Mouse (Mus musculus) embryonic facial prominence, embryonic 14.5 days (tissue): ENCODE results near the gene Svbp. TPM values are rescaled to one million over a fixed set of nuclear protein-coding genes. Genes with fewer than 3 reads are reported as not detected.

Source experiments
- ATAC-seq: fragments of 200-750 bp; cut with Nextera tagmentation; 2 replicates; pipeline ENCODE4 v1.8.0; 2017; ENCODE audit warnings: low read depth, moderate number of reproducible peaks, moderate TSS enrichment
- DNase-seq: peaks from one replicate; pipeline ENCODE4 v3.0.0-alpha.2; 2015; ENCODE audit warnings: low spot score
- H3K27ac ChIP-seq: fragments of 300-500 bp; sonication (generic); replicated peaks from 2 replicates; pipeline ENCODE4 v1.5.1; 2014; ENCODE audit warnings: low read depth, mild to moderate bottlenecking, low read length, moderate library complexity
- H3K27me3 ChIP-seq: fragments of 300-500 bp; sonication (generic); replicated peaks from 2 replicates; pipeline ENCODE4 v1.6.1; 2014; ENCODE audit warnings: low read length; ENCODE audit not compliant: control insufficient read depth, insufficient read depth
- H3K36me3 ChIP-seq: fragments of 300-500 bp; sonication (generic); 2 replicates; pipeline ENCODE4 v1.6.1; 2014; ENCODE audit warnings: low read length, mixed read lengths; ENCODE audit not compliant: control insufficient read depth, insufficient read depth
- H3K4me1 ChIP-seq: fragments of 300-500 bp; sonication (generic); 2 replicates; pipeline ENCODE4 v1.6.1; 2014; ENCODE audit warnings: antibody characterized with exemption, low read length; ENCODE audit not compliant: control insufficient read depth, insufficient read depth
- H3K4me2 ChIP-seq: fragments of 300-500 bp; sonication (generic); 2 replicates; pipeline ENCODE4 v1.6.1; 2014; ENCODE audit warnings: low read depth, mild to moderate bottlenecking, low read length, moderate library complexity, mixed read lengths
- H3K4me3 ChIP-seq: fragments of 300-500 bp; sonication (generic); 2 replicates; pipeline ENCODE4 v1.5.1; 2014; ENCODE audit warnings: low read depth, mild to moderate bottlenecking, low read length
- H3K9ac ChIP-seq: fragments of 300-500 bp; sonication (generic); 2 replicates; pipeline ENCODE4 v1.6.1; 2014; ENCODE audit warnings: low read depth, mild to moderate bottlenecking, low read length, moderate library complexity, mixed read lengths
- H3K9me3 ChIP-seq: fragments of 300-500 bp; sonication (generic); 2 replicates; pipeline ENCODE4 v1.6.1; 2016; ENCODE audit warnings: low read length; ENCODE audit not compliant: control insufficient read depth
- WGBS: fragments of 180-500 bp; shearing (Covaris S2); extraction: QIAGEN DNeasy Blood & Tissue Kit; methylation state at CpG from one replicate; pipeline ENCODE4 v1.1.7; 2014; 5-methylcytosine and 5-hydroxymethylcytosine counted together
- polyA plus RNA-seq: library from polyadenylated mRNA; unstranded; fragments of >200 nt; fragmentation: Nextera tagmentation; extraction: Ambion mirVana; gene quantifications from 2 replicates; pipeline ENCODE4 v1.2.1, GENCODE M21; 2014

The Svbp gene
- polyA plus RNA-seq, 1 experiment from 2014 or later, result 243 TPM

- ATAC-seq, result no peak
- Histone ChIP-seq H3K36me3 (no peaks in the 10 kb centered on the region), H3K9me3 (no peaks in the 10 kb centered on the region), H3K27me3 (no peaks in the 10 kb centered on the region), H3K4me2 (no peak overlapping the region), H3K27ac (no peak overlapping the region), H3K4me1 (no peaks in the 10 kb centered on the region), H3K9ac (no peak overlapping the region), H3K4me3 (no peak overlapping the region)
- DNase-seq, result no peak
- 38% methylated on average over 1 of the region's 1 CpGs for WGBS
Measured at GRCm38 (mm10) chr4:119183525-119183924, 11.6 kb upstream of the Svbp start.

- H3K9me3 ChIP-seq, result no peaks in the 10 kb centered on the region
- H3K4me3 ChIP-seq, result no peak overlapping the region
- H3K9ac ChIP-seq, result no peak overlapping the region
- WGBS, result 82% methylated on average over 4 of the region's 4 CpGs
- H3K4me1 ChIP-seq, result no peaks in the 10 kb centered on the region
- H3K27ac ChIP-seq, result no peak overlapping the region
- no peak overlapping the region for H3K4me2 ChIP-seq
- DNase-seq, result no peak
- no peaks in the 10 kb centered on the region for H3K27me3 ChIP-seq
- no peak for ATAC-seq
- H3K36me3 ChIP-seq, result no peaks in the 10 kb centered on the region
Measured at GRCm38 (mm10) chr4:119185771-119186170, 9.3 kb upstream of the Svbp start.

- no peak overlapping the region for H3K4me3 ChIP-seq
- no peak for ATAC-seq
- no peak overlapping the region for H3K4me2 ChIP-seq
- H3K9ac ChIP-seq, result no peak overlapping the region
- no peaks in the 10 kb centered on the region for H3K27me3 ChIP-seq
- H3K27ac ChIP-seq, result no peak overlapping the region
- WGBS, result 57% methylated on average over 11 of the region's 11 CpGs
- no peaks in the 10 kb centered on the region for H3K9me3 ChIP-seq
- H3K36me3 ChIP-seq, result no peaks in the 10 kb centered on the region
- H3K4me1 ChIP-seq, result no peaks in the 10 kb centered on the region
- no peak for DNase-seq
Measured at GRCm38 (mm10) chr4:119188060-119188785, 6.9 kb upstream of the Svbp start.

- H3K27ac ChIP-seq, result no peak overlapping the region
- H3K4me2 ChIP-seq, result no peak overlapping the region
- no peaks in the 10 kb centered on the region for H3K27me3 ChIP-seq
- no peak overlapping the region for H3K4me3 ChIP-seq
- no peak overlapping the region for H3K9ac ChIP-seq
- 75% methylated on average over 6 of the region's 6 CpGs for WGBS
- ATAC-seq, result no peak
- no peak for DNase-seq
- H3K9me3 ChIP-seq, result no peaks in the 10 kb centered on the region
- no peaks in the 10 kb centered on the region for H3K36me3 ChIP-seq
- no peaks in the 10 kb centered on the region for H3K4me1 ChIP-seq
Measured at GRCm38 (mm10) chr4:119189392-119189791, 5.7 kb upstream of the Svbp start.

GRCm38 (mm10) chr4:119189864-119190263 is 5.2 kb upstream of the Svbp start, which contains the start of gene Ermap:
TSS of gene Ermap (minus strand) at chr4:119190011.
- no peak within 1 kb of the TSS for H3K4me2 ChIP-seq
- no peak within 1 kb of the TSS for H3K4me3 ChIP-seq
- H3K4me1 ChIP-seq, result no peaks in the 10 kb centered on the region
- H3K9ac ChIP-seq, result no peak within 1 kb of the TSS
- H3K27me3 ChIP-seq, result no peaks in the 10 kb centered on the region
- no peaks in the 10 kb centered on the region for H3K36me3 ChIP-seq
- 74% methylated on average over 6 of the region's 6 CpGs for WGBS
- DNase-seq, result no peak
- no peak within 1 kb of the TSS for H3K27ac ChIP-seq
- no peaks in the 10 kb centered on the region for H3K9me3 ChIP-seq
- ATAC-seq, result no peak

- DNase-seq (no peak), ATAC-seq (no peak)
- Histone ChIP-seq H3K27ac (no peak overlapping the region), H3K36me3 (no peaks in the 10 kb centered on the region), H3K4me1 (no peaks in the 10 kb centered on the region), H3K9me3 (no peaks in the 10 kb centered on the region), H3K27me3 (no peaks in the 10 kb centered on the region), H3K9ac (no peak overlapping the region), H3K4me3 (no peak overlapping the region), H3K4me2 (no peak overlapping the region)
- 87% methylated on average over 8 of the region's 8 CpGs for WGBS
Measured at GRCm38 (mm10) chr4:119190618-119191017, 4.5 kb upstream of the Svbp start.

- ATAC-seq (no peak), DNase-seq (no peak)
- H3K4me3 ChIP-seq, result no peak overlapping the region
- WGBS, result 70% methylated on average over 3 of the region's 3 CpGs
- no peak overlapping the region for H3K4me2 ChIP-seq
- no peaks in the 10 kb centered on the region; the same call in 1 of the 2 replicates for H3K4me1 ChIP-seq
- no peaks in the 10 kb centered on the region for H3K27me3 ChIP-seq
- no peaks in the 10 kb centered on the region for H3K36me3 ChIP-seq
- no peak overlapping the region for H3K27ac ChIP-seq
- no peak overlapping the region for H3K9ac ChIP-seq
- no peaks in the 10 kb centered on the region for H3K9me3 ChIP-seq
Measured at GRCm38 (mm10) chr4:119191273-119191672, 3.8 kb upstream of the Svbp start.

- Histone ChIP-seq H3K27ac (no peak overlapping the region), H3K9ac (no peak overlapping the region), H3K9me3 (no peaks in the 10 kb centered on the region), H3K4me3 (no peak overlapping the region), H3K4me2 (no peak overlapping the region), H3K4me1 (peaks cover 6% of the 10 kb centered on the region), H3K27me3 (no peaks in the 10 kb centered on the region), H3K36me3 (peaks cover 7% of the 10 kb centered on the region; the same call in 1 of the 2 replicates)
- ATAC-seq, result no peak
- DNase-seq, result no peak
- WGBS, result 92% methylated on average over 4 of the region's 4 CpGs
Measured at GRCm38 (mm10) chr4:119192757-119193156, 2.3 kb upstream of the Svbp start.
